Mouse (Mus musculus): ENCODE data around the gene Flt3l.

DNA sequence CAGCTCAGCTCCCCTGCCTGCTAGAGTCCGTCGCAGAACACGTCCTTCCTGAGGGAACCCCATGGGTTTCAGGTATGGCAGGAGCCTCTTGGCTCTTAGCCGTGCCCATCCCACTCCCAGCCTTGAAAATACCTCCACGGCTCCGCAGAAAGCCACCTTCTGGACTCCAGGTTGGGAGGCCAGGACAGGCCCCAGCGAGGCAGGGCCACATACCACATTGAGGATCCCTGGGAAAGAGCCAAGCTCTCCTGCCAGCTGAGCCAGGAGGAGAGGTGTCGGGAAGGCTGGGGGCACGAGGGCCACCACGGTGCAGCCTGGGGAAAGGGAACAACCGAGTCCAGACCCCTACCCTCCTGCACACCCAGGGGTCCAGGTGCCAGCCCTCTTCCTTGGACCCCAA is 11.0 kb upstream of the Flt3l start:
- TF ChIP-seq POLR2A (IDR thresholded peaks at IDR 0.05; ENCODE audit: extremely low read depth, insufficient read depth, low read length) (no peak), CTCF (IDR thresholded peaks at IDR 0.05; ENCODE audit: low read depth, low read length) (no peak)

Measured in liver, adult 2 months (tissue).